Comparison of ENCODE assay signal across 15 mouse cellular contexts in genomic region chr2:139742381-139742780, GRCm38 (mm10).
A peak's percentile ranks its signal among the peaks of the same experiment; 100 is the strongest.
DNase-seq lines count a peak whose midpoint lies in the region; ATAC-seq and TF ChIP-seq lines count a peak whose summit lies in the region.
"Had no signal": no experiment of that assay in that cellular context is flagged by ENCODE, and none has a peak within 500 bp of the region (broad histone marks: within the 10 kb centered on the region; RNA-seq: fewer than 3 reads in every experiment).

No protein-coding gene starts in this region.

- H3K4me2 ChIP-seq in hindbrain, postnatal 0 days (ENCODE audit: low read depth, low read length) = no peak overlapping the region
- H3K4me2 ChIP-seq in midbrain, embryonic 14.5 days (ENCODE audit: low read length) = no peak overlapping the region
- H3K4me2 ChIP-seq in midbrain, postnatal 0 days (ENCODE audit: low read depth, low read length, poor library complexity, severe bottlenecking) = no peak overlapping the region
- H3K4me2 ChIP-seq: heart, embryonic 13.5 days had no signal

- H3K36me3 ChIP-seq in hindbrain, postnatal 0 days (ENCODE audit: insufficient read depth, low read length) = no peaks in the 10 kb centered on the region
- no peaks in the 10 kb centered on the region for H3K36me3 ChIP-seq in hindbrain, embryonic 10.5 days
- H3K36me3 ChIP-seq in midbrain, embryonic 14.5 days (ENCODE audit: control insufficient read depth, insufficient read depth, low read length) = no peaks in the 10 kb centered on the region
- H3K36me3 ChIP-seq in midbrain, embryonic 10.5 days = no peaks in the 10 kb centered on the region
- H3K36me3 ChIP-seq in midbrain, postnatal 0 days (ENCODE audit: insufficient read depth, low read length) = no peaks in the 10 kb centered on the region
- H3K36me3 ChIP-seq: heart, embryonic 13.5 days had no signal

- no peak for ATAC-seq in hindbrain, postnatal 0 days
- ATAC-seq in midbrain, embryonic 14.5 days (ENCODE audit: low FRiP score, low TSS enrichment) = no peak
- ATAC-seq in midbrain, postnatal 0 days (ENCODE audit: low FRiP score) = no peak
- ATAC-seq: hindbrain, embryonic 16.5 days had no signal

- H3K27ac ChIP-seq in hindbrain, postnatal 0 days = no peak overlapping the region
- H3K27ac ChIP-seq in hindbrain, embryonic 10.5 days = no peak overlapping the region
- no peak overlapping the region for H3K27ac ChIP-seq in midbrain, embryonic 14.5 days (replicated peaks; ENCODE audit: low read depth, low read length)
- no peak overlapping the region for H3K27ac ChIP-seq in midbrain, embryonic 10.5 days (replicated peaks)
- no peak overlapping the region for H3K27ac ChIP-seq in midbrain, postnatal 0 days (ENCODE audit: low read depth, low read length)
- H3K27ac ChIP-seq: heart, embryonic 13.5 days had no signal

- no peaks in the 10 kb centered on the region for H3K27me3 ChIP-seq in hindbrain, postnatal 0 days (ENCODE audit: insufficient read depth, low read length)
- H3K27me3 ChIP-seq in hindbrain, embryonic 10.5 days (ENCODE audit: insufficient read depth, poor library complexity, severe bottlenecking) = no peaks in the 10 kb centered on the region
- H3K27me3 ChIP-seq in midbrain, embryonic 14.5 days (ENCODE audit: control insufficient read depth, insufficient read depth, low read length) = no peaks in the 10 kb centered on the region
- no peaks in the 10 kb centered on the region for H3K27me3 ChIP-seq in midbrain, embryonic 10.5 days (ENCODE audit: low read depth, poor library complexity, severe bottlenecking)
- no peaks in the 10 kb centered on the region for H3K27me3 ChIP-seq in midbrain, postnatal 0 days (ENCODE audit: insufficient read depth, low read length)
- H3K27me3 ChIP-seq: heart, embryonic 13.5 days had no signal

- no peaks in the 10 kb centered on the region for H3K9me3 ChIP-seq in hindbrain, postnatal 0 days (ENCODE audit: low read length)
- no peaks in the 10 kb centered on the region for H3K9me3 ChIP-seq in hindbrain, embryonic 10.5 days
- H3K9me3 ChIP-seq in midbrain, embryonic 14.5 days (ENCODE audit: control insufficient read depth, low read length) = no peaks in the 10 kb centered on the region
- no peaks in the 10 kb centered on the region for H3K9me3 ChIP-seq in midbrain, embryonic 10.5 days (replicated peaks)
- H3K9me3 ChIP-seq in midbrain, postnatal 0 days (ENCODE audit: low read length) = no peaks in the 10 kb centered on the region
- H3K9me3 ChIP-seq: heart, embryonic 13.5 days had no signal

- no peaks in the 10 kb centered on the region for H3K4me1 ChIP-seq in hindbrain, postnatal 0 days (ENCODE audit: insufficient read depth, low read length)
- peaks cover 12% of the 10 kb centered on the region for H3K4me1 ChIP-seq in hindbrain, embryonic 10.5 days (replicated peaks)
- 0 out of 2 replicates have a peak, but pooled peaks cover 5% of the 10 kb centered on the region for H3K4me1 ChIP-seq in midbrain, embryonic 14.5 days (ENCODE audit: control insufficient read depth, insufficient read depth, low read length)
- H3K4me1 ChIP-seq in midbrain, embryonic 10.5 days = peaks cover 16% of the 10 kb centered on the region
- no peaks in the 10 kb centered on the region for H3K4me1 ChIP-seq in midbrain, postnatal 0 days (ENCODE audit: insufficient read depth, low read length)
- H3K4me1 ChIP-seq: heart, embryonic 13.5 days had no signal

- peak; percentile 20 for DNase-seq in hindbrain, postnatal 0 days (ENCODE audit: low spot score)
- no peak for DNase-seq in hindbrain, embryonic 10.5 days (ENCODE audit: low spot score)
- DNase-seq in midbrain, embryonic 14.5 days = peak; percentile 56
- DNase-seq in midbrain, embryonic 10.5 days (ENCODE audit: low spot score) = no peak
- DNase-seq in brain, adult 2 months (ENCODE audit: low read depth, low spot score) = peak; percentile 34
- no peak for DNase-seq in midbrain, postnatal 0 days (ENCODE audit: low spot score)
- no peak for DNase-seq in spleen, postnatal 14 days (ENCODE audit: low spot score in 2 of 2)
- DNase-seq: adrenal gland, postnatal 25 days; cerebellum, adult 11 months; embryo, embryonic 11 days; gastrocnemius, postnatal 10 days; kidney, postnatal 14 days had no signal

- no peak overlapping the region for H3K9ac ChIP-seq in hindbrain, postnatal 0 days (replicated peaks; ENCODE audit: low read length)
- H3K9ac ChIP-seq in midbrain, embryonic 14.5 days (replicated peaks; ENCODE audit: low read length) = no peak overlapping the region
- H3K9ac ChIP-seq in midbrain, postnatal 0 days (replicated peaks; ENCODE audit: low read length, poor library complexity, severe bottlenecking) = no peak overlapping the region
- H3K9ac ChIP-seq: heart, embryonic 13.5 days had no signal

- WGBS in hindbrain, postnatal 0 days = 64% methylated on average over 1 of the region's 1 CpGs
- 78% methylated on average over 1 of the region's 1 CpGs for WGBS in hindbrain, embryonic 10.5 days
- WGBS in midbrain, embryonic 14.5 days = 78% methylated on average over 1 of the region's 1 CpGs
- 81% methylated on average over 1 of the region's 1 CpGs for WGBS in midbrain, embryonic 10.5 days
- WGBS in midbrain, postnatal 0 days = 66% methylated on average over 1 of the region's 1 CpGs

- TF ChIP-seq CTCF in hindbrain, postnatal 0 days (IDR thresholded peaks at IDR 0.05; ENCODE audit: low read depth) = peak; percentile 56
- peak; percentile 66 for TF ChIP-seq CTCF in midbrain, postnatal 0 days (IDR thresholded peaks at IDR 0.05)

- no peak overlapping the region for H3K4me3 ChIP-seq in hindbrain, postnatal 0 days (ENCODE audit: low read length)
- no peak overlapping the region for H3K4me3 ChIP-seq in hindbrain, embryonic 10.5 days
- H3K4me3 ChIP-seq in midbrain, embryonic 14.5 days (replicated peaks; ENCODE audit: low read depth, low read length) = no peak overlapping the region
- no peak overlapping the region for H3K4me3 ChIP-seq in midbrain, embryonic 10.5 days
- no peak overlapping the region for H3K4me3 ChIP-seq in midbrain, postnatal 0 days (ENCODE audit: low read depth, low read length)
- H3K4me3 ChIP-seq: erythroblast, embryonic 14.5 days; heart, embryonic 13.5 days had no signal

Comparison
In these comparisons a context has a peak if more than half of its experiments do, and no peak if none do; other contexts are left out.
1. DNase-seq: peak in hindbrain, postnatal 0 days (single experiment), midbrain, embryonic 14.5 days (single experiment) and brain, adult 2 months (single experiment); none in hindbrain, embryonic 10.5 days (single experiment), midbrain, embryonic 10.5 days (single experiment), midbrain, postnatal 0 days (single experiment) and spleen, postnatal 14 days (0 of 2).